Mouse (Mus musculus): ENCODE measurements at regions not wholly inside any gene's neighbourhood (a gene's known extent, or its start where the extent isn't known, plus 50 kb on each side); places are given as distances from the start of the nearest gene placed in this dataset.

- Histone ChIP-seq H3K9ac (ENCODE audit: low read length) (no peak overlapping the region), H3K27ac (ENCODE audit: low read depth, low read length) (no peak overlapping the region), H3K4me1 (ENCODE audit: control insufficient read depth, insufficient read depth, low read length) (no peaks in the 10 kb centered on the region), H3K36me3 (ENCODE audit: control insufficient read depth, insufficient read depth, low read length) (no peaks in the 10 kb centered on the region), H3K4me3 (ENCODE audit: low read depth, low read length) (no peak overlapping the region), H3K4me2 (ENCODE audit: low read length) (no peak overlapping the region), H3K27me3 (replicated peaks; ENCODE audit: control insufficient read depth, insufficient read depth, low read length) (no peaks in the 10 kb centered on the region), H3K9me3 (replicated peaks; ENCODE audit: control insufficient read depth, low read length) (no peaks in the 10 kb centered on the region)
- WGBS: 21% methylated on average over 2 of the region's 2 CpGs
- DNase-seq (ENCODE audit: low spot score) (peak; percentile 28), ATAC-seq (peak; percentile 57; the same call in 1 of the 2 replicates)
These were observed 75.7 kb downstream of the Ankrd16 start for GRCm38 (mm10) chr2:11853210-11853973.

GRCm38 (mm10) chr2:11869983-11870382 lies 92.3 kb downstream of the Ankrd16 start:
- H3K27me3 ChIP-seq (replicated peaks; ENCODE audit: control insufficient read depth, insufficient read depth, low read length): no peaks in the 10 kb centered on the region
- DNase-seq (ENCODE audit: low spot score): peak; percentile 7
- WGBS: 49% methylated on average over 2 of the region's 2 CpGs
- no peak overlapping the region for H3K4me2 ChIP-seq (ENCODE audit: low read length)
- H3K36me3 ChIP-seq (ENCODE audit: control insufficient read depth, insufficient read depth, low read length): no peaks in the 10 kb centered on the region
- no peaks in the 10 kb centered on the region for H3K4me1 ChIP-seq (ENCODE audit: control insufficient read depth, insufficient read depth, low read length)
- no peak overlapping the region for H3K9ac ChIP-seq (ENCODE audit: low read length)
- ATAC-seq: no peak
- H3K4me3 ChIP-seq (ENCODE audit: low read depth, low read length): no peak overlapping the region
- no peaks in the 10 kb centered on the region for H3K9me3 ChIP-seq (replicated peaks; ENCODE audit: control insufficient read depth, low read length)
- no peak overlapping the region for H3K27ac ChIP-seq (ENCODE audit: low read depth, low read length)

GRCm38 (mm10) chr2:11880005-11880404 lies 102.3 kb downstream of the Ankrd16 start:
- ATAC-seq (no peak), DNase-seq (ENCODE audit: low spot score) (no peak)
- Histone ChIP-seq H3K9ac (ENCODE audit: low read length) (no peak overlapping the region), H3K36me3 (ENCODE audit: control insufficient read depth, insufficient read depth, low read length) (no peaks in the 10 kb centered on the region), H3K9me3 (replicated peaks; ENCODE audit: control insufficient read depth, low read length) (no peaks in the 10 kb centered on the region), H3K4me3 (ENCODE audit: low read depth, low read length) (no peak overlapping the region), H3K4me1 (ENCODE audit: control insufficient read depth, insufficient read depth, low read length) (no peaks in the 10 kb centered on the region), H3K27me3 (replicated peaks; ENCODE audit: control insufficient read depth, insufficient read depth, low read length) (no peaks in the 10 kb centered on the region), H3K27ac (ENCODE audit: low read depth, low read length) (no peak overlapping the region), H3K4me2 (ENCODE audit: low read length) (no peak overlapping the region)
- 36% methylated on average over 1 of the region's 1 CpGs for WGBS

GRCm38 (mm10) chr2:11894792-11895568 lies 117.3 kb downstream of the Ankrd16 start:
- no peaks in the 10 kb centered on the region for H3K36me3 ChIP-seq (ENCODE audit: control insufficient read depth, insufficient read depth, low read length)
- ATAC-seq (no peak), DNase-seq (ENCODE audit: low spot score) (no peak)
- no peaks in the 10 kb centered on the region for H3K27me3 ChIP-seq (replicated peaks; ENCODE audit: control insufficient read depth, insufficient read depth, low read length)
- no peaks in the 10 kb centered on the region for H3K9me3 ChIP-seq (replicated peaks; ENCODE audit: control insufficient read depth, low read length)
- no peak overlapping the region for H3K9ac ChIP-seq (ENCODE audit: low read length)
- H3K4me1 ChIP-seq (ENCODE audit: control insufficient read depth, insufficient read depth, low read length): no peaks in the 10 kb centered on the region
- H3K4me3 ChIP-seq (ENCODE audit: low read depth, low read length): no peak overlapping the region
- no peak overlapping the region for H3K27ac ChIP-seq (ENCODE audit: low read depth, low read length)
- H3K4me2 ChIP-seq (ENCODE audit: low read length): no peak overlapping the region
- 78% methylated on average over 7 of the region's 7 CpGs for WGBS

GRCm38 (mm10) chr2:11899698-11900660 lies 122.3 kb downstream of the Ankrd16 start:
- ATAC-seq (no peak), DNase-seq (ENCODE audit: low spot score) (no peak)
- 88% methylated on average over 11 of the region's 11 CpGs for WGBS
- Histone ChIP-seq H3K9ac (ENCODE audit: low read length) (no peak overlapping the region), H3K4me1 (ENCODE audit: control insufficient read depth, insufficient read depth, low read length) (no peaks in the 10 kb centered on the region), H3K27ac (ENCODE audit: low read depth, low read length) (no peak overlapping the region), H3K4me3 (ENCODE audit: low read depth, low read length) (no peak overlapping the region), H3K9me3 (replicated peaks; ENCODE audit: control insufficient read depth, low read length) (no peaks in the 10 kb centered on the region), H3K36me3 (ENCODE audit: control insufficient read depth, insufficient read depth, low read length) (no peaks in the 10 kb centered on the region), H3K4me2 (ENCODE audit: low read length) (no peak overlapping the region), H3K27me3 (replicated peaks; ENCODE audit: control insufficient read depth, insufficient read depth, low read length) (no peaks in the 10 kb centered on the region)

GRCm38 (mm10) chr2:11914782-11915181 lies 137.1 kb downstream of the Ankrd16 start:
- Histone ChIP-seq H3K4me3 (ENCODE audit: low read depth, low read length) (no peak overlapping the region), H3K4me2 (ENCODE audit: low read length) (no peak overlapping the region), H3K9ac (ENCODE audit: low read length) (no peak overlapping the region), H3K4me1 (ENCODE audit: control insufficient read depth, insufficient read depth, low read length) (no peaks in the 10 kb centered on the region), H3K27ac (ENCODE audit: low read depth, low read length) (no peak overlapping the region), H3K36me3 (ENCODE audit: control insufficient read depth, insufficient read depth, low read length) (no peaks in the 10 kb centered on the region), H3K9me3 (replicated peaks; ENCODE audit: control insufficient read depth, low read length) (no peaks in the 10 kb centered on the region), H3K27me3 (replicated peaks; ENCODE audit: control insufficient read depth, insufficient read depth, low read length) (no peaks in the 10 kb centered on the region)
- 78% methylated on average over 1 of the region's 1 CpGs for WGBS
- ATAC-seq: no peak
- no peak for DNase-seq (ENCODE audit: low spot score)

GRCm38 (mm10) chr2:11917373-11917772 lies 139.7 kb downstream of the Ankrd16 start:
- Histone ChIP-seq H3K27me3 (replicated peaks; ENCODE audit: control insufficient read depth, insufficient read depth, low read length) (no peaks in the 10 kb centered on the region), H3K4me2 (ENCODE audit: low read length) (no peak overlapping the region), H3K9me3 (replicated peaks; ENCODE audit: control insufficient read depth, low read length) (no peaks in the 10 kb centered on the region), H3K4me1 (ENCODE audit: control insufficient read depth, insufficient read depth, low read length) (no peaks in the 10 kb centered on the region), H3K9ac (ENCODE audit: low read length) (no peak overlapping the region), H3K4me3 (ENCODE audit: low read depth, low read length) (no peak overlapping the region), H3K36me3 (ENCODE audit: control insufficient read depth, insufficient read depth, low read length) (no peaks in the 10 kb centered on the region), H3K27ac (ENCODE audit: low read depth, low read length) (no peak overlapping the region)
- DNase-seq (ENCODE audit: low spot score) (no peak), ATAC-seq (no peak)

- no peak for ATAC-seq
- 78% methylated on average over 5 of the region's 5 CpGs for WGBS
These were observed 140.4 kb downstream of the Ankrd16 start for GRCm38 (mm10) chr2:11918070-11918469.

More at GRCm38 (mm10) chr2:11918070-11918469, 140.4 kb downstream of the Ankrd16 start:
- Histone ChIP-seq H3K36me3 (ENCODE audit: control insufficient read depth, insufficient read depth, low read length) (no peaks in the 10 kb centered on the region), H3K9me3 (replicated peaks; ENCODE audit: control insufficient read depth, low read length) (no peaks in the 10 kb centered on the region), H3K4me1 (ENCODE audit: control insufficient read depth, insufficient read depth, low read length) (no peaks in the 10 kb centered on the region), H3K27ac (ENCODE audit: low read depth, low read length) (no peak overlapping the region), H3K4me2 (ENCODE audit: low read length) (no peak overlapping the region), H3K27me3 (replicated peaks; ENCODE audit: control insufficient read depth, insufficient read depth, low read length) (no peaks in the 10 kb centered on the region), H3K4me3 (ENCODE audit: low read depth, low read length) (no peak overlapping the region), H3K9ac (ENCODE audit: low read length) (no peak overlapping the region)
- DNase-seq (ENCODE audit: low spot score): no peak
